Mouse (Mus musculus) liver, postnatal 0 days (tissue): ENCODE results near the gene Spib. TPM values are rescaled to one million over a fixed set of nuclear protein-coding genes. Genes with fewer than 3 reads are reported as not detected.

ENCODE experiments used
- ATAC-seq: fragments of 200-750 bp; cut with Nextera tagmentation; 2 replicates; pipeline ENCODE4 v1.8.0; 2017; ENCODE audit warnings: mild to moderate bottlenecking, moderate library complexity
- DNase-seq: peaks from one replicate; pipeline ENCODE4 v3.0.0-alpha.2; 2016
- H3K27ac ChIP-seq: fragments of 300-500 bp; sonication (generic); 2 replicates; pipeline ENCODE4 v1.5.1; 2014; ENCODE audit warnings: antibody characterized with exemption, moderate library complexity, mild to moderate bottlenecking, low read depth
- H3K27me3 ChIP-seq: fragments of 300-500 bp; sonication (generic); 2 replicates; pipeline ENCODE4 v1.6.1; 2014; ENCODE audit warnings: low read length, control low read depth, mixed read lengths; ENCODE audit not compliant: insufficient read depth
- H3K36me3 ChIP-seq: fragments of 300-500 bp; sonication (generic); replicated peaks from 2 replicates; pipeline ENCODE4 v1.6.1; 2014; ENCODE audit warnings: mild to moderate bottlenecking, control low read depth, low read length, moderate library complexity, mixed read lengths; ENCODE audit not compliant: insufficient read depth
- H3K4me1 ChIP-seq: fragments of 300-500 bp; sonication (generic); 2 replicates; pipeline ENCODE4 v1.6.1; 2014; ENCODE audit warnings: antibody characterized with exemption, mild to moderate bottlenecking, control low read depth; ENCODE audit not compliant: insufficient read depth
- H3K4me2 ChIP-seq: fragments of 300-500 bp; sonication (generic); 2 replicates; pipeline ENCODE4 v1.6.1; 2014; ENCODE audit warnings: low read depth, mild to moderate bottlenecking, low read length, moderate library complexity, mixed read lengths
- H3K4me3 ChIP-seq: fragments of 300-500 bp; sonication (generic); 2 replicates; pipeline ENCODE4 v1.5.1; 2014; ENCODE audit warnings: low read depth, low read length
- H3K9ac ChIP-seq: fragments of 300-500 bp; sonication (generic); replicated peaks from 2 replicates; pipeline ENCODE4 v1.6.1; 2014; ENCODE audit warnings: mild to moderate bottlenecking, moderate library complexity
- H3K9me3 ChIP-seq: fragments of 300-500 bp; sonication (generic); 2 replicates; pipeline ENCODE4 v1.6.1; 2016; ENCODE audit warnings: mild to moderate bottlenecking, control low read depth, low read length, mixed read lengths
- CTCF ChIP-seq: sonication (generic); IDR thresholded peaks from 2 replicates; pipeline ENCODE4 v1.5.1; 2016; ENCODE audit warnings: antibody characterized with exemption, low read depth
- EP300 ChIP-seq: IDR thresholded peaks from 2 replicates; pipeline ENCODE4 v1.6.1; 2016; ENCODE audit warnings: antibody characterized with exemption, low read depth, mild to moderate bottlenecking
- WGBS: fragments of 180-500 bp; shearing (Covaris S2); extraction: QIAGEN DNeasy Blood & Tissue Kit; methylation state at CpG from one replicate; pipeline ENCODE4 v1.1.7; 2014; ENCODE audit not compliant: insufficient replicate concordance; 5-methylcytosine and 5-hydroxymethylcytosine counted together
- polyA plus RNA-seq: library from polyadenylated mRNA; unstranded; fragments of >200 nt; fragmentation: Nextera tagmentation; extraction: Ambion mirVana; gene quantifications from 2 replicates; pipeline ENCODE4 v1.2.1, GENCODE M21; 2015

The Spib gene
- 9.5 and 10.1 TPM in 2 replicates for polyA plus RNA-seq

- no peak for ATAC-seq
- 0 out of 2 replicates have a peak, but pooled peaks cover 9% of the 10 kb centered on the region for H3K27me3 ChIP-seq
- H3K27ac ChIP-seq = peak within 1 kb of the TSS; percentile 39
- H3K9ac ChIP-seq = no peak within 1 kb of the TSS; the same call in 1 of the 2 replicates
- peak within 1 kb of the TSS; percentile 24 for H3K4me3 ChIP-seq
- DNase-seq = no peak
- 75% methylated on average over 4 of the region's 4 CpGs for WGBS
- H3K9me3 ChIP-seq = no peaks in the 10 kb centered on the region
- no peak for TF ChIP-seq EP300
- TF ChIP-seq CTCF = no peak
- peaks cover 6% of the 10 kb centered on the region; the same call in 1 of the 2 replicates for H3K4me1 ChIP-seq
- H3K36me3 ChIP-seq = peaks cover 18% of the 10 kb centered on the region
- H3K4me2 ChIP-seq = peak within 1 kb of the TSS; percentile 35
These were observed at the start of gene Spib for GRCm38 (mm10) chr7:44531946-44532732. Gene Spib, minus strand, starts transcription at chr7:44532071.

- WGBS = 67% methylated on average over 6 of the region's 6 CpGs
These were observed 49.8 kb upstream of the Spib start for GRCm38 (mm10) chr7:44581637-44582036.

GRCm38 (mm10) chr7:44576333-44576844 is 44.5 kb upstream of the Spib start:
- TF ChIP-seq EP300 = no peak
- no peaks in the 10 kb centered on the region for H3K27me3 ChIP-seq
- ATAC-seq (no peak), DNase-seq (no peak)
- no peak overlapping the region for H3K4me3 ChIP-seq
- H3K27ac ChIP-seq = no peak overlapping the region
- 53% methylated on average over 5 of the region's 5 CpGs for WGBS
- no peak overlapping the region for H3K9ac ChIP-seq
- 0 out of 2 replicates have a peak, but pooled peaks cover 3% of the 10 kb centered on the region for H3K4me1 ChIP-seq
- H3K36me3 ChIP-seq = no peaks in the 10 kb centered on the region; the same call in 1 of the 2 replicates
- H3K9me3 ChIP-seq = no peaks in the 10 kb centered on the region
- no peak overlapping the region for H3K4me2 ChIP-seq

More at GRCm38 (mm10) chr7:44581637-44582036, 49.8 kb upstream of the Spib start:
- H3K27me3 ChIP-seq = peaks cover 11% of the 10 kb centered on the region
- H3K9me3 ChIP-seq = no peaks in the 10 kb centered on the region
- H3K9ac ChIP-seq = no peak overlapping the region
- no peak overlapping the region for H3K4me2 ChIP-seq
- no peak overlapping the region for H3K27ac ChIP-seq
- H3K4me3 ChIP-seq = no peak overlapping the region
- no peaks in the 10 kb centered on the region for H3K4me1 ChIP-seq
- ATAC-seq (no peak), DNase-seq (no peak)
- H3K36me3 ChIP-seq = no peaks in the 10 kb centered on the region; the same call in 1 of the 2 replicates
- TF ChIP-seq CTCF = no peak
- TF ChIP-seq EP300 = no peak

- TF ChIP-seq CTCF = no peak
- ATAC-seq (no peak), DNase-seq (no peak)
- WGBS = 35% methylated on average over 5 of the region's 5 CpGs
- Histone ChIP-seq H3K36me3 (no peaks in the 10 kb centered on the region), H3K4me1 (peaks cover 9% of the 10 kb centered on the region; the same call in 1 of the 2 replicates), H3K27ac (peak overlapping the region; percentile 71), H3K4me2 (peak overlapping the region; percentile 59), H3K4me3 (peak overlapping the region; percentile 36), H3K27me3 (no peaks in the 10 kb centered on the region), H3K9me3 (no peaks in the 10 kb centered on the region), H3K9ac (0 out of 2 replicates have a peak overlapping the region, but pooled peaks have one; percentile 21)
These were observed 41.1 kb upstream of the Spib start for GRCm38 (mm10) chr7:44572956-44573484.

- peak within 1 kb of the TSS; percentile 59 for H3K4me2 ChIP-seq
These were observed 40.4 kb upstream of the Spib start, which contains the start of gene Napsa for GRCm38 (mm10) chr7:44572213-44572701. Gene Napsa, plus strand, starts transcription at chr7:44572380.

GRCm38 (mm10) chr7:44571811-44572210 is 39.9 kb upstream of the Spib start:
- peak overlapping the region; percentile 71 for H3K27ac ChIP-seq
- WGBS = 68% methylated on average over 4 of the region's 4 CpGs
- no peak for DNase-seq
- TF ChIP-seq CTCF = no peak
- no peak for TF ChIP-seq EP300
- ATAC-seq = no peak
- H3K36me3 ChIP-seq = no peaks in the 10 kb centered on the region
- H3K4me2 ChIP-seq = peak overlapping the region; percentile 59
- H3K9me3 ChIP-seq = no peaks in the 10 kb centered on the region
- peaks cover 9% of the 10 kb centered on the region; the same call in 1 of the 2 replicates for H3K4me1 ChIP-seq
- H3K4me3 ChIP-seq = no peak overlapping the region
- 0 out of 2 replicates have a peak, but pooled peaks cover 2% of the 10 kb centered on the region for H3K27me3 ChIP-seq
- H3K9ac ChIP-seq = no peak overlapping the region

More at GRCm38 (mm10) chr7:44572213-44572701, 40.4 kb upstream of the Spib start, which contains the start of gene Napsa:
- H3K27ac ChIP-seq = peak within 1 kb of the TSS; percentile 71
- peaks cover 9% of the 10 kb centered on the region; the same call in 1 of the 2 replicates for H3K4me1 ChIP-seq
- 0 out of 2 replicates have a peak, but pooled peaks cover 2% of the 10 kb centered on the region for H3K27me3 ChIP-seq
- no peaks in the 10 kb centered on the region for H3K36me3 ChIP-seq
- DNase-seq (peak; percentile 70), ATAC-seq (peak; percentile 74)
- no peak for TF ChIP-seq CTCF
- TF ChIP-seq EP300 = no peak
- 16% methylated on average over 7 of the region's 7 CpGs for WGBS
- H3K9ac ChIP-seq = 0 out of 2 replicates have a peak within 1 kb of the TSS, but pooled peaks have one; percentile 21
- peak within 1 kb of the TSS; percentile 36 for H3K4me3 ChIP-seq
- no peaks in the 10 kb centered on the region for H3K9me3 ChIP-seq
